Mouse (Mus musculus): ENCODE results near the gene Ramp1. TPM values are rescaled to one million over a fixed set of nuclear protein-coding genes. Genes with fewer than 3 reads are reported as not detected.

Gene Ramp1
- polyA plus RNA-seq, 1 experiment from 2014 or later: 50.6 TPM

GRCm38 (mm10) chr1:91262508-91262907, 82.9 kb downstream of the Ramp1 start:
- no peak overlapping the region for H3K27ac ChIP-seq
- H3K4me3 ChIP-seq: no peak overlapping the region
- 92% methylated on average over 7 of the region's 7 CpGs for WGBS
- H3K4me2 ChIP-seq: no peak overlapping the region
- ATAC-seq (replicated peaks; ENCODE audit: insufficient number of reproducible peaks, insufficient read depth, low FRiP score, low read depth): no peak
- H3K36me3 ChIP-seq: peaks cover 16% of the 10 kb centered on the region; the same call in 1 of the 2 replicates
- peaks cover 5% of the 10 kb centered on the region for H3K4me1 ChIP-seq (replicated peaks)
- no peak overlapping the region for H3K9ac ChIP-seq
- H3K9me3 ChIP-seq (replicated peaks): no peaks in the 10 kb centered on the region
- no peaks in the 10 kb centered on the region for H3K27me3 ChIP-seq

- Histone ChIP-seq H3K27me3 (no peaks in the 10 kb centered on the region), H3K4me3 (no peak overlapping the region), H3K4me2 (no peak overlapping the region), H3K9ac (no peak overlapping the region), H3K4me1 (replicated peaks) (no peaks in the 10 kb centered on the region), H3K36me3 (peaks cover 17% of the 10 kb centered on the region), H3K27ac (no peak overlapping the region), H3K9me3 (replicated peaks) (no peaks in the 10 kb centered on the region)
- ATAC-seq (replicated peaks; ENCODE audit: insufficient number of reproducible peaks, insufficient read depth, low FRiP score, low read depth): no peak
- WGBS: 86% methylated on average over 2 of the region's 2 CpGs
Measured at GRCm38 (mm10) chr1:91272260-91272659, 92.6 kb downstream of the Ramp1 start.

Other genes starting within 250 kb of the Ramp1 start
- gene Prlh, start 226.7 kb upstream of the Ramp1 start, polyA plus RNA-seq (2015; fragmentation: Nextera tagmentation; extraction: Ambion mirVana): not detected in 2 replicates
- 2.9 and 3.0 TPM in 2 replicates for gene Rab17, start 210.2 kb upstream of the Ramp1 start, polyA plus RNA-seq (2015; fragmentation: Nextera tagmentation; extraction: Ambion mirVana)
- 136 and 149 TPM in 2 replicates for gene Lrrfip1, start 181.1 kb upstream of the Ramp1 start, polyA plus RNA-seq (2015; fragmentation: Nextera tagmentation; extraction: Ambion mirVana)
- 3.3 and 4.0 TPM in 2 replicates for gene Rbm44, start 34.7 kb upstream of the Ramp1 start, polyA plus RNA-seq (2015; fragmentation: Nextera tagmentation; extraction: Ambion mirVana)
- 60.4 and 65.0 TPM in 2 replicates for gene Ube2f, start 70.5 kb downstream of the Ramp1 start, polyA plus RNA-seq (2015; fragmentation: Nextera tagmentation; extraction: Ambion mirVana)
- gene Scly, start 118.5 kb downstream of the Ramp1 start, polyA plus RNA-seq (2015; fragmentation: Nextera tagmentation; extraction: Ambion mirVana): 11.5 and 15.6 TPM in 2 replicates
- 0.03 and 0.08 TPM in 2 replicates for gene Espnl, start 142.3 kb downstream of the Ramp1 start, polyA plus RNA-seq (2015; fragmentation: Nextera tagmentation; extraction: Ambion mirVana)
- gene Klhl30, start 171.2 kb downstream of the Ramp1 start, polyA plus RNA-seq (2015; fragmentation: Nextera tagmentation; extraction: Ambion mirVana): 47.7 and 50.5 TPM in 2 replicates
- 0.78 and 1.5 TPM in 2 replicates for gene Erfe, start 186.6 kb downstream of the Ramp1 start, polyA plus RNA-seq (2015; fragmentation: Nextera tagmentation; extraction: Ambion mirVana)
- gene Ilkap, start 219.0 kb downstream of the Ramp1 start, polyA plus RNA-seq (2015; fragmentation: Nextera tagmentation; extraction: Ambion mirVana): 96.7 and 110 TPM in 2 replicates
- gene Hes6, start 234.2 kb downstream of the Ramp1 start, polyA plus RNA-seq (2015; fragmentation: Nextera tagmentation; extraction: Ambion mirVana): 72.4 and 128 TPM in 2 replicates

Data from heart, embryonic 15.5 days (tissue).